Mouse (Mus musculus): ENCODE results near the gene Eepd1.

Eepd1 gene

DNA sequence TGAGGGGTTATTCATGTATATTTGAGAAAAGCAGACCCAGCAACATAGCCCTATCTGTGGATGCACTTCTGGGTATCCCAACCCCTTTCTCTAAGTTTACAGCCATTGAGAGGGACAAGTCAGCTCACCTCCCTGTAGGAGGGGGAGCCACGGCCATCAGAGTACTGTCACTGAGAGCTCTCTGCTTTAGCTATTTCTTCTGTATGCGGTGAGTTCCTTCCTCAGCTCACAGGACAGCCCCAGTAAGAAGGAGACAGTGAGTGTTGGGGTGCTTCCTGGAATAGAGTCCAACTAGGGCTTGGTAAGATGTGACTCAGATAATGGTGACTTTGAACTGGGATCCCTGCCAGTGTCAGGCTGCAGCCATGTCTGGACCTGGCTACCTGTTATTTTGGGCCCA is 102.3 kb downstream of the Eepd1 start:
- DNase-seq = no peak

DNA sequence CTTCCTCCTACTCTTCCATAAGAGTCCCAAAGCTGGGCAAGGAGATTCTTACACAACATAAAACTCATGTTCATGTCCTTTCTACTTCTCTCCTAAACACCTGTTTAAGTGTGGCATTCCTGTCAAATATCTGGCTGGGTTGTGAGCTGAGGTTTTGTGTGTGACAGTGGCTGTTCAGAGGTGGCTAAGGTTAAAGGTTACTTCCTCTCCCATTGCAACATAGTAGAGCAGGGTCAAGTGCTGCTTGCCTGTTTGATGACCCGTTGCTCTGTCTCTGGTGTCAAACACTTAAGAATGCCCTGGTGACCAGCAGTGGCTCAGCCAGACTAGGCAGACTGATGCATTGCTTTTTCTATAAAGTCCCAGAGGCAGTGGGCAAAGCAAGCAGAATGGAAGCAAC is 104.3 kb downstream of the Eepd1 start:
- no peak for DNase-seq

DNA sequence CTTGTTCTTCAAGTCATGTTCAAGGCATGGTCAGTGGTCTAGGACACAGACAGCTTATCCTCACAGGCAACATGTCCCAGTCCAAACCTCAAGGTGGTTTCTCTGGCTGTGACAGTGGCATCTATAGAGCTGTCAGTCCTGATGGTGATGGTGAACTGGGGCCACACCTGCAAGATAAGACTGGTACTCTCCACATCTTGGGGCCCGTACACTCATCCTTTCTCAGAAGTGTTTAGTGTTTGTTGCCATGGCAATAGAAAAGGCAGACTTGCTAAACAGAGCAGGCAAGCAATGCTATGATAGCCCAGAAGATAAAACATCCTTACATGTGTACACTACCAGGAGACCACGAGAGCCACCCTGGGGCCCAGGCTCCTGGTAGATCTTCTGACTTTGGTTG is 107.2 kb downstream of the Eepd1 start:
- no peak for DNase-seq

DNA sequence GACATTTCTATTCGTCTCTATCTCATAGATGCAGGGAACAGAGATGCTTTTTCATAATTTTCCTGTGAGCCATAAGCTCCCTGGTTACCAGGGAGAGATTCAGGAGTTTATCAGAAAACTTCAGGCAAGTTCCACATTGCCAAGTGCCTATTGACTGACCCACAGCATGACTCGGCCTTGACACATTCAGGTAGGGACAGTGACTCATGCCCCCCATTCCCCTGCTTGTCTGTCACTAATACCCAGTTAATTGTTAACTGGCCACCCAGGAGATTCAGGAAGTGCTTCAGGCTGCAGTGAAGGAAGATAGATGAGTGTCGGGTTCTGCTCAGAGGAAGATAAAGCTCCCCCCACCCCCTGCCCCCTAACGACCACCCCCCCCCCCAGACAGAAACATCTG is 109.4 kb downstream of the Eepd1 start:
- no peak for DNase-seq

DNA sequence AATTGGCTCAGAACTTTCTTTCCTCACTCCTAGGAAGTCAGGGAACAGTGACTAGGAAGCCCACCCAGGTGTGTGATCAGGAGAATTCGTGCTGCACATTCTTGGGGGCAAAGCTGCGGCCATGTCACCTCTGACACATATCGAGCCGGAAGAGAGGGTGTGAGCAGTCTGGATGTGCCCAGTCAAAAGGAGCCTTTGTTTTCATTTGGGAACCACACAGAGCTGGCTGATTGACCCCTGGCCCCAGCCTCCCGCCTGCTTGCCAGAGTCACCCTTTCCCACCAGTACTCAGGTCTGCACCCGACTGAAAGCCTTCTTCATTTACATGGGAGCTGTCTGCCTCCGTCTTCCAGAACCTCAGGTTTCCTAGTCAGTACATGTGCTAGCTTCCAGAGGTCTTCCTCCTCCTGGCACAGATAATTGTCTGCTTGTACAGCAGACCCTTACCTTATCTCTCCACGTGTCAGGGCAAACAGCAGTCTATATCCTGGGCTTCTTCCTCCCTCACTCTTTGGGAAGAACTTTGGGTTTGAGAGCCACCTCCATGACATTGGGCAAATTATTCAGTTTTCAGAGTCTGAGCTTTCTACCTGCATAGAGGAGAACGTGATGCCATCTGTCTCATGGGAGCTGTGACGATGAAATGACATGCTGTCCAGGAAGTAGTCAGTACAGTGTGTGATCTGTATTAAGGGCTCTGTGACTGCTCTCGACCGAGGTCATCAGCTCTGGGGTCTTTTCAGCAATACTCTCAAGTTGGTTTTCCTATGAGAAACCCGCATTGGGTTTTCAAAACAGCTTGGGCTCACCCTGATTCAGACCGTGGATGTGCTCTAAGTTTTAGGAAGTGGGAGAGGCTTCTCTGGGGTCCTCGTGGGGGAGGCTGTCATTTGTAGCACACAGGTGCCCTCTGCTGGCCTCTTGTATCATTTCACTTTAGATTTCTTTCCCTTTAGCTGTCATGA is 110.3 kb downstream of the Eepd1 start:
- no peak for DNase-seq

DNA sequence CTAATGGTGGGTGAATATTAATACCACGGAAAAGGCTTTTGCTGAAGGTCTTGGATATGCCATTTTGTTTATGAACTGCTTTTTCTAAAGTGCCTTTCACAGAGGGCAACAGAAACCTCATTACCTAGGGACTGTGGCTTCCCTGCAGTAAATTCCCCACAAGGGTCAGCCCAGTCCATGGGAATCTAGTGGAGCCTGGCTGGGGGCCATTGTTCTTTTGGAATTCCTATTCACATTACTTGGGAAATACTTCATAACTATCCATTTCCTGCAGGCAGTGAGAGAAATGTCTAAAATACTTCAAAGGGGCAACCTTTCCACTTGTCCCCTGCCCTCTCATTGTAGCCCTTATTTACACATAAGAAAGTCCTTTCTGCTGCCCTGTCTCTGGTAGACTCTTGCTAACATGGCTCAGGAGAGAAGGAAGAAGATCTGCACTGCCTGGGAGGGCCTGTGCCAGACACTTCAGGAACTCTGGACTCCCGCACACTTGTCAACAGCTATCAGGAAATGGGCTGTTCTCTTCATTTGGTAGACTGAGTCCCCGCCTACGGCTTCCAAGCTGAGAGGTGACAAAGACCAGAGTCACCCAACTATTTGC is 111.1 kb downstream of the Eepd1 start:
- no peak for DNase-seq

DNA sequence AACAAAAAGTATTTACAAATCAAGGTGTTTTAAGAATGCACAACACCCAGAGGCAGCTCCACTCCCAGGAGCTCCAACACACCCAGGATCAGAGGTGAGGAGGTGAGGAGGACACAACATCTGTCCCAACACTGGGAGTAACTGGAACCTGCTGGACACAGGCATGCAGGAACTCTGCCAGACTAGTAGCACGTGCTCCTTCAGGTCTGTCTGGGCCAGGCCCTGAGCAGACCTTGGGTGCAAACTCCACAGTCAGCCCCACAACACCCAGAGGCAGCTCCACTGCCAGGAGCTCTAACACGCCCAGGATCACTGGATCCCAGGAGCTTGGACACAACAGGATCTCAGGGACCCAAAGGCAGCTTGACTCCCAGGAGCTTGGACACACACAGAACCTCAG is 143.4 kb downstream of the Eepd1 start:
- no peak for DNase-seq

DNA sequence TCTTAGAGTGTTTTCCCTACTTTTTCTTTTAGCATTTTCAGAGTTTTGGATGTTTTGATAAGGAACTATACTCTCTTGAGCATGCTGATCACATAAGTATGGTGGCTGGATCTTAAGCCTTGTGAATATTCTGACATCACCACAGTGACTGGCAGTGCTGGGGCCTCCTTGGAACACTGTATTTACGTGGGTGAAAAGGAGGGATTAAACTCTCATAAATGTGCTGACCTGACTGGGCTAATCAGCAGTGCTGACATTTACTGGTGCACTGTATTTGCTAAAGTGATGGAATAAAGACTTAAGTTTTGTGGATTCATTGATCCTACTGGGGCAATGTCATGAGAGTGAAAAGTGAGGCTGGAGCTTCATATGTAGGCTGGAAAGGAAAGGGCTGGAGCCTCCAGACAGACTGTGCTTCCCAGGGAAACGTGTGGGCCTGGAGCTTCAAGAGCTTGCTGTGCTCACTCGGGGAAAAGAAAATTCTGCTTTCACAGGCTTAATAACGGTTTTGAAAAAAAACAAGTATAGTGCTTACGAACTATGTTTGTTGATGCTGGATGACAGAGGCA is 148.3 kb downstream of the Eepd1 start:
- no peak for DNase-seq
